Mouse (Mus musculus): Measurements from ENCODE around the gene Rbm20.

Gene Rbm20

DNA sequence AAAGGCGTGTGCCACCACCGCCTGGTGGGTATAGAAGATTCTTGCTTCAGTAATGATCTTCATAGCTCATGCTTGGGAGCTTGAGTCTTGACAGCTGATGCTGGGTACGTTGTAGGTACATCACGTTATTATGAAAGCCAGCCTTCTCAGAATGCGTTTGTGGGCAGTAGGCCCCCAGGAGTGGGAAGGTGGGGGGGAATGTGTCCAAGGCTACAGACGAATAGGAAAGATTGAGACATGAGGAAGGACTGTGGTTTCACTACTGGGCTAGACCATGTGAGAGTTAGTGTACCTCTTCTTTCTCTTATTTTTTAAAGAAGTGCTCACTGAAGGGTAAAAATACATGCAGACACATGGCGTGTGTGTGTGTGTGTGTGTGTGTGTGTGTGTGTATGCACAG is 8.3 kb upstream of the Rbm20 start:
- in situ Hi-C loops (cut with MboI, MseI): loop anchor here in 1 of 2 experiments (25.0 kb wide), 1 partner anchor 1393 kb away; no protein-coding TSS in a partner anchor

DNA sequence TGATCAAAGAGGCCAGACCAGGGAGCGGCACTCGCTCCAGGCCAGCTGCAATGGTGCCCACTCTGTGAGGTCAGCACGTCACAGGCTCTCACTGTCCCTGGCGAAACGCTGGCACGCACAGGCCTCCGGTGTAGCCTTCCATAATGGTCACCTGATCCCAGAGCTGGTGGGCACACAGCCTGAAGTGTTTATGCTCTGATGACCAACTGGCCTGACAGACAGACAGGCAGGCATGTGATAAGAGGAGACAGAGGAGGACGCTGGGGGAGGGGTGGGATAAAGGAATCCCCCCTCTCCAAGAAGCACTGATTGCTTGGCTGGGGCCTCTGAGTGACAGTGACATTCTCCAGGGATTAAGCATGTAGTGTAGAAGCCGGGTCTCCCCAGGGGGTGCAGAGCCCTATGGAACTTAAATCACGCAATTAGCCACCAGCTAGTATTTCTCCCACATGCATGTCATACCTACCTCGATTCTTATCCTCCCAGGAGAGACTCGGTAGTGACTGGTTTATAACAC is 6.4 kb upstream of the Rbm20 start:
- in situ Hi-C loops (cut with MboI, MseI): loop anchor here in 1 of 2 experiments (25.0 kb wide), 1 partner anchor 1392 kb away; no protein-coding TSS in a partner anchor

DNA sequence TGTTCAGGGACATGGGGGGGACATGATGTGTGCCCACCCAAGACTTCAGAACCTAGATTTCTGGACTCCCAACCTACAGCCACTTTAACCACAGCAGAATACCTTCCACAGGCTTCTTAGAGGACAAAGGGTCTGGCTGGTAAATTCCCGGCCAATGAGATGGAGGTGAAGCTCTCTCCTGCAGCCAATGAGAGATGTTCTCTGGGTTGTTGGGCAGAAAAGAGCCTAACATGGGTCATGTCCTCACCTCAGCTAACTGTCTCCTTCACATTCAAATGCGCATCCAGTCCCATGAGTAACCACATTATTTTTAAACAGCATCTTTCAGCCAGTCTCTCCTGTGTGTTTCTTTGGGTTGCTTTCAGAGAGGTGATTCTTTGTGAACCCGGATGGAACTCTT is 5.7 kb upstream of the Rbm20 start:
- in situ Hi-C loops (cut with MboI, MseI): loop anchor here in 1 of 2 experiments (25.0 kb wide), 1 partner anchor 1391 kb away; no protein-coding TSS in a partner anchor

DNA sequence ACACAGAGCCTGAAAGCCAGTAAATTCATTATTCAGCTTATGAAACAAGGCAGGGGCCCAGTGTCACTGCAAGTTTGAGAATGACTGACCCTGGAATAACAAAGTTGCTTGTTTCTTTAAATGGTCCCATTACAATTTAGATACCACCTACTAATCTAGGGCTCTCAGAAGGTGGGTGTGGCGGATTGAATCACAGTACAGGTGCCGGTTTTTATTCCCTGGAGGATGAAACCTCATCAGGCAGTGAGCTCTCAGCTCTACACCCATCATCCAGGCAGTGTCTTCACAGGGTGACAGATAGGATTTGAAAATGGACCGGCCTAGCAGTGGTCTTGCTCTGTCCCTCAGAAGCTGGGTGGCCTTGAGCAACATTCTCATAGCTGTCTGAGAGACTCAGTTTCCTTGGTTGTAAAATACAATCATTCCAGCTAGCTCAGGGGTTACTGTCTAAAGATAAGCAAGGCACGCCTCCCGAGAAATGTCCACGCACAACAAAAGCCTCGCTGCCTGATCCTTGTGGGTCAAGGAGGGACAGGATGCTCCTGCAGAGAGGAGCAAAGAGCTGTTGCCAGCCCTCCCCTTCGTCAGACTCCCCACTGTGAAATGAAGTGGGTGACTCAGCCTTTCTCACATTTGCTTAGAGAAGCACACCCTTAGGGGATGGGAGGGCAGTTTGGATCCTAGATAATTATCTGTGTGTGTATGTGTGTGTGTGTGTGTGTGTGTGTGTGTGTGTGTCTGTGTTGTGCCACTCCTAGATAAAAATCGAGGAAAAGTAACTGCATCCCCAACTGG is 2.8 kb upstream of the Rbm20 start:
- in situ Hi-C loops (cut with MboI, MseI): loop anchor here in 1 of 2 experiments (25.0 kb wide), 1 partner anchor 1388 kb away; no protein-coding TSS in a partner anchor

GRCm38 (mm10) chr19:53676228-53676627 is 878 bp upstream of the Rbm20 start:
- in situ Hi-C loops (cut with MboI, MseI): no loop called here

DNA sequence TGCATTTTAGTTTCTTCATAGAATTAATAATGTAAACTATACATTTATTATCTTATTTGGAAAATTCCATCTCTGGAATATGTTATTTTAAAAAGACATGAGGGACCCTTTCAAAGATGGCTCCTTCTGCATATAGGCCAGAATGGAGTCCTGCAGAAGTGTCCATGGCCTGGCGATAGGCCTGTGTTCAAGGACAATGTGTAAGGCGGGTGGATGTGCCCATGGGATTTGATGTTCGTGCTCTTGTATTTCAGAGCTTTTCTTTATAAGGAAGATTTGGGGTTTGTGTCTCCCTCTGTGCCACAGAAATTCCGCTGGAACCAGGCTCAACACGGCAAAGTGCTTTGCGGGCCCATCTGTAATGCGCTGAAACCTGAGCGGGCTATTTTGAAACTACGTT is 2.1 kb downstream of the Rbm20 start:
- in situ Hi-C loops (cut with MboI, MseI): no loop called here

DNA sequence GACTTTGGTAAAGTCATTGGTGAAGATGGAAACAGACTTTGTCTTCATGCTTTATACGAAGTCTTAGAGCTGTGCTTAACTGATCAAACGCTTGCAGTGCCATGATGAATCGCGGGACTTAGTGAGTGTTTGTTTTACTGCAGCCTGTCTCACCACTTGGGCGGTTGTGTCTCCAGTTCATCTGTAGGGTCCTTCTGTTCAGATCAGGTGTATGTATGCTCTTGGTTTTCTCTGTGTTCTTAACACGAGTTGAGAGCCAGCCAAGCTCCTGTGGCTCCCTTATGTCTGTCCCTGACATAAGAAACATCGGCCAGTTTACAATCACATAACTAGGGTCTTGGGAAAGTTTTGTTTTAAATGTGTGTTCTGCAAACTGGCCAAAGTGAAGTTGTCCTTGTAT is 2.9 kb downstream of the Rbm20 start:
- in situ Hi-C loops (cut with MboI, MseI): loop anchor here in 1 of 2 experiments (10.0 kb wide), 1 partner anchor 885 kb away; no protein-coding TSS in a partner anchor

- in situ Hi-C loops (cut with MboI, MseI): loop anchor here in 1 of 2 experiments (10.0 kb wide), 1 partner anchor 888 kb away; no protein-coding TSS in a partner anchor
These were observed 5.3 kb downstream of the Rbm20 start for GRCm38 (mm10) chr19:53682427-53682826.

GRCm38 (mm10) chr19:53687592-53687991 is 10.5 kb downstream of the Rbm20 start:
- in situ Hi-C loops (cut with MboI, MseI): loop anchor here in 1 of 2 experiments (10.0 kb wide), 1 partner anchor 893 kb away; no protein-coding TSS in a partner anchor

DNA sequence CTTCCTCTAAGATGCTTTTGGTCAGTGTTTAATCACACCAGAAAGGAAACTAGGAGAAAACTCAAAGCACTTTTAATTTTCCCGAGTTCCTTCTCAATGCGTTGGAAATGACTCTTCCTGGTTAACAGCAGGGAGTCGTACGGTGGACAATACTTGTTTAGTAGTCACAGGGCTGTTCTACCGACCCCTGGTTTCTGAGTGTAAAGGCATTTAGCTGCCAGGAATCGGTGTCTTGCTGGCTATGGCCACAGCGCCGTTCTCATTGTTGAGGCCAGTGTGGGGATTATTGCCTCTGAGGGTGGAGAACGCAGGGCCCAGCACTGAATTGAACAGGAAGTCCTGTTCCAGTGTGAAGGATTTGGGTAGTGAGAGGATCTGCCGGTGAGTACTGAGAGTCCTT is 13.7 kb downstream of the Rbm20 start:
- in situ Hi-C loops (cut with MboI, MseI): no loop called here

GRCm38 (mm10) chr19:53694020-53694419 is 16.9 kb downstream of the Rbm20 start:
- in situ Hi-C loops (cut with MboI, MseI): no loop called here

GRCm38 (mm10) chr19:53696079-53696478 is 19.0 kb downstream of the Rbm20 start:
- in situ Hi-C loops (cut with MboI, MseI): no loop called here

- in situ Hi-C loops (cut with MboI, MseI): no loop called here
These were observed 19.5 kb downstream of the Rbm20 start for GRCm38 (mm10) chr19:53696655-53697054.

GRCm38 (mm10) chr19:53697376-53698126 is 20.4 kb downstream of the Rbm20 start:
- in situ Hi-C loops (cut with MboI, MseI): no loop called here

DNA sequence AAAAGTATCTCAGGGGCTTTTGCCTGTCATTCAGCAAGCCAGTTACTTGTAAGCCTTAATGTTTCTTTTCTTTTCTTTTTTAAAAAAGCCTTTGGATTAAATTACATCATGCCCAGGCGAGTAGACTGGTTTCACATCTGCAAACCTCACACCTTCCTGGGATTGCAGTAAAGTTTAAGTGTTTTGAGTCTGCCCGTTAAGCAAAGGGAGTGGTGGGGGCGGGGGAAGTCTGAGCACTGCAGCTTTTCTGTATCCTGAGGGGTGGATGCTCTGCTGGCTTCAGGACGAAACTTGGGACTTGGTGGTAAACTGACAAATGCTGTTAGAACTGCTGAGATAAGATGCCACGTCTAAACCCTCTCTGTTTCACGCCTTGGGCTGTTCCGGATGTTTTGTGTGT is 22.6 kb downstream of the Rbm20 start:
- in situ Hi-C loops (cut with MboI, MseI): no loop called here

DNA sequence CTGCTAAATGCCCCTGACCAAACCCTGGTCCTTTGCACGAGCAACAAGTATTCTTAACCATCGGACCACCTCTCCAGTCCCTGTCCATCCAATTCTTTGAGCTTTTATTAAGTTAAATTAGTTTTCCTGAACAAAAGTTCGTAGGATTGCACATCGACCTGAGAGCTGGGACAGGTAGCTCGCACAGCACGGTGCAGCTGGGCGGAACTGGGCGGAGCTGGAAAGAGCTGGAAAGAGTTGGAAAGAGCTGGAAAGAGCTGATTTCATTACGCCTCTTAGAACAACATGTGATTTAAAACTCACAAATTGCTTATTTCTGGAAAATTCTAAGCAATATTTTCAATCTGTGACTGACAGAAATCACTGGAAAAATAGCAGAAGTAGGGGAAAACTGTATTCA is 24.3 kb downstream of the Rbm20 start:
- in situ Hi-C loops (cut with MboI, MseI): no loop called here

DNA sequence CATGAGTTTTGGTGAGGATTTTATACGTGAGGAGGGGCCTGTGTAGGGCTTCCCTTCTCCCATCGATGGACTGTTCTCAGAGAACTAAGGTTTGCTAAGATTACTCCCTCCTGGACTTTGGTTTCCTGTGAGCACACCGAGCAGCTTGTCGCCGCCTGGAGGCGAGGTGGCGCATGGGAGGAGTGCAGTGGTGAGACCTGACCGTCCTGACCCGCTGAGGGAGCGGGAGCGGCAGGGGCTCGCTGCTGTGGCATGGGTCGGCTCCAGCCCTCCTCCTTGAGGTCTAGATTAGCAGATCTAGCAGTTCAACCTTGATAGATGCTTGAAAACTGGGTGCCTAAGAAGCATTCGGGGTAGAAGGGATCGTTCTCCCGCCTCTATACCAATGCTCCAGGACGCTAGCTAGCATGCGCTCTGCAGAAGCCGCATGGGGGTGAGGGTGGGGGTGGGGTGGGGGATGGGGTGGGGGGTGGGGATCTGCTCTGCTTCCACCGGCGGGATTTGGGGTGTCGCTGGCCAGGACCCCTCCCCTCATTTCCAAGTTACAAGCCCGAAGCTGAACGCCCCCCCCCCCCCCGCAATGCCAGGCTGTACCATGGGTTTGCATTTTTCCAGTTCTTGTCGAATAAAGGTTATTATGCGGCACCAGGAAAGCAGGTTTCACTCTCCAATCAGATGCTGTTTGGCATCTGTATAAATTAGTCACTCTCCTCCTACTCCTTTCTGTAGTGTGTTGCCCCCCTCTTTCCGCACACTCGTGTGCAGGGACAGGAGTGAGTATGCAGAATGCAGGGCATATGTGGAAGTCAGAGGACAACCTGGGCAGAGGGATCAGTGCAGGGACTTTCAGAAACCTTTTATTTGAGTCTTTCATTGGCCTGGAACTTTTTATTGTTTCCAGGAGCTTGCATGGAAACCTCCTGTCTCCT is 28.1 kb downstream of the Rbm20 start:
- in situ Hi-C loops (cut with MboI, MseI): no loop called here

DNA sequence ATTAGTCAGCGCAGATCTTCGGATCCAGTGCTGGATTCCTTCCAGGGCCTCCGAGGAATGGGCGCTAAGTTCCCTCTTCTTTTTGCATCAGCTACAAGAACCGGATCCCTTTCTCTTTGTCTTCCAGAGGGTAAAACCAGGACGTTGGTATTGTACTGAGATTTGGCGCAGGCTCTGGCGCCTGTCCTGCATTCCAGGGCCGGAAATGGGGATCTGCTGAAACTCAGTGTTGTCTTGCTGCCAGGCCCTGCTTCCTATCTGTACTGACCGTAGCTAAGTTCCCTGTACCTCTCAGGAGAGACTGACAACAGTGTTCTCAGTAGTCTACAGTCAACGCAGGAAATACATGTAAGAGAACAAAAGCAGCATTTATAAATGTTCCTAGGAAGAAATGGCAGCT is 31.3 kb downstream of the Rbm20 start:
- in situ Hi-C loops (cut with MboI, MseI): no loop called here

DNA sequence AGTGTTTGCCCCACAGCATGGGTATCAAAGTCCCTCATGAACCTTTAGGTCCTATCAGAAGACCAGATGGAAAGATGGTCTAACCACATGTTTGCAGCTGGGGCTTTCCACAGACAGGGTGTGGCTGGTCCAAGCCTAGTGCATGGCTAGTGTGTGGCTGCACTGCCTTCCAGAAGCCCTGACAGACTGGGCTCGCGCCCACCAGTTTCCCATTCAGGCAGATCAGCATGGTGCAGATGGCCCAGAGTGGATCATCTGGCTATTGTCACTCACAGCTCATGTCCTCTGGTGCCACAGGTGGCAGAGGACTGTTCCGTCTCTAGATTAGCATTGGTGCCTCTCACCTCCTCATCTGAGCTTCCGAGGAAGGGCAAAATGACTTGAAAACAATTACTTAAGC is 33.8 kb downstream of the Rbm20 start:
- in situ Hi-C loops (cut with MboI, MseI): no loop called here

DNA sequence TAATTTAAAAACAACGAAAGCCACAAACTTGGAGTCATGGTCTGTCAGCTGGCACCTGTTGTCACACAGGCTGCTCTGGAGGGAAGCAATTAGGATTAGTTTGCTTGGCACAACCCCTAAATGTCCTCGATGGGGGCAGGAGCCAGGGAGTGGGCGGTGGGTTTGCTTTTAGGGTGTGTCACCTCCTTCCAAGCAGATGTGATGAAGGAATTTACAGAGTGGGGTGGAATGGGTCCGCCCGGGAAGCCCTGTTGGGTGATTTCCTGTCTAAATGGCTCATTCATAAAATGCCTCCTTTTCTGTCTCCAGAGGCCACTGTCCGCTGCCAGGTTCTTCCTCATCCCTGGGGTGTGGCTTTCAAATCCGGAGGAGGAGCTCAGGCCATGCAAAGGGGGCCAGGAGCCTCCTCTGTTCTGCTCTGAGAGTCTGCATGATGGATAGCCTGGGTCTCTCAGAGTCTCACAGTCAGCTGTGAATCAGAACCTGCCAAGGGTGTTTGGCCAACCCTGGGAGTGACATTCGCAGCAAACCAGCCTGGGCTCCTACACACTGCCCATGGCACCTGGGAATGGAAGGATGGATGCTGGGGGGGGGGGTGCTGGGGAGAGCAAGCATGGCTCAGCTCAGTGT is 34.3 kb downstream of the Rbm20 start:
- in situ Hi-C loops (cut with MboI, MseI): no loop called here

All from T-helper 17 cell (primary cell).